Mouse (Mus musculus) MEL (cell line): ENCODE measurements around the gene Gal3st3. TPM values are rescaled to one million over a fixed set of nuclear protein-coding genes. Genes with fewer than 3 reads are reported as not detected.

ENCODE experiments used
- DNase-seq: peaks from one replicate; pipeline ENCODE4 v3.0.0; 2011; ENCODE audit warnings: low read depth, low spot score
- H3K27ac ChIP-seq: 2 replicates; pipeline ENCODE4 v1.5.1; 2012; ENCODE audit warnings: low read depth, mild to moderate bottlenecking, control low read depth, low read length, moderate library complexity; ENCODE audit not compliant: control insufficient read depth
- H3K27me3 ChIP-seq, 2 experiments: fragments of 150-350 bp in 1 of 2; sonication (generic) in 1 of 2; 2 replicates each; pipeline ENCODE4 v1.6.1; 2012; ENCODE audit warnings: low read length in 2 of 2, mild to moderate bottlenecking in 2 of 2, improper control_type of control experiment in 1 of 2, moderate library complexity in 1 of 2; ENCODE audit not compliant: insufficient read depth in 2 of 2, control insufficient read depth in 1 of 2
- H3K36me3 ChIP-seq, 2 experiments: 2 replicates each; pipeline ENCODE4 v1.6.1; 2012 to 2014; ENCODE audit warnings: low read length in 2 of 2, improper control_type of control experiment in 1 of 2, inconsistent platforms in 1 of 2, mild to moderate bottlenecking in 1 of 2; ENCODE audit not compliant: insufficient read depth in 2 of 2, control insufficient read depth in 1 of 2
- H3K4me1 ChIP-seq, 2 experiments: fragments of 150-350 bp in 1 of 2; sonication (generic) in 1 of 2; 2 replicates each; pipeline ENCODE4 v1.6.1; 2012; ENCODE audit warnings: low read length in 2 of 2, improper control_type of control experiment in 1 of 2, mild to moderate bottlenecking in 1 of 2; ENCODE audit not compliant: insufficient read depth in 2 of 2, control insufficient read depth in 1 of 2
- H3K4me3 ChIP-seq, 2 experiments: fragments of 150-350 bp in 1 of 2; sonication (generic) in 1 of 2; 2 replicates each; pipeline ENCODE4 v1.5.1; 2012; ENCODE audit warnings: low read depth in 2 of 2, low read length in 2 of 2, mild to moderate bottlenecking in 2 of 2, moderate library complexity in 2 of 2, control low read depth in 1 of 2, improper control_type of control experiment in 1 of 2; ENCODE audit not compliant: control insufficient read depth in 1 of 2, insufficient read depth in 1 of 2
- H3K79me2 ChIP-seq: 2 replicates; pipeline ENCODE4 v1.6.1; 2012; ENCODE audit warnings: mild to moderate bottlenecking, low read length, moderate library complexity; ENCODE audit not compliant: control insufficient read depth, poor library complexity, insufficient read depth
- H3K9ac ChIP-seq: 2 replicates; pipeline ENCODE4 v1.6.1; 2012; ENCODE audit warnings: low read depth, mild to moderate bottlenecking, control low read depth, low read length, moderate library complexity; ENCODE audit not compliant: control insufficient read depth, poor library complexity, severe bottlenecking
- H3K9me3 ChIP-seq: fragments of 150-350 bp; sonication (generic); replicated peaks from 2 replicates; pipeline ENCODE4 v1.6.1; 2012; ENCODE audit warnings: mild to moderate bottlenecking, low read length, improper control_type of control experiment, moderate library complexity; ENCODE audit not compliant: insufficient read depth
- BHLHE40 ChIP-seq: IDR thresholded peaks from 2 replicates; pipeline ENCODE4 v1.6.1; 2012; ENCODE audit warnings: low read depth, mild to moderate bottlenecking, inconsistent platforms, low read length, improper control_type of control experiment, borderline replicate concordance
- CHD1 ChIP-seq: IDR thresholded peaks from 2 replicates; pipeline ENCODE4 v1.6.1; 2012; ENCODE audit warnings: low read depth, mild to moderate bottlenecking, inconsistent platforms, low read length, improper control_type of control experiment
- CTCF ChIP-seq, 3 experiments: IDR thresholded peaks in 2 of 3; conservative IDR thresholded peaks in 1 of 3; 2 replicates each; pipeline ENCODE4 v1.5.1; 2011 to 2012; ENCODE audit warnings: low read length in 3 of 3, low read depth in 2 of 3, mild to moderate bottlenecking in 2 of 3, improper control_type of control experiment in 1 of 3, inconsistent platforms in 1 of 3, mixed read lengths in 1 of 3, moderate library complexity in 1 of 3; ENCODE audit not compliant: control insufficient read depth in 1 of 3, insufficient read depth in 1 of 3, poor library complexity in 1 of 3, severe bottlenecking in 1 of 3
- ETS1 ChIP-seq: IDR thresholded peaks from 2 replicates; pipeline ENCODE4 v1.6.1; 2012; ENCODE audit warnings: low read depth, mild to moderate bottlenecking, inconsistent platforms, low read length, improper control_type of control experiment, moderate library complexity
- HCFC1 ChIP-seq: IDR thresholded peaks from 2 replicates; pipeline ENCODE4 v1.6.1; 2012; ENCODE audit warnings: low read depth, mild to moderate bottlenecking, inconsistent platforms, low read length, improper control_type of control experiment, moderate library complexity
- MAX ChIP-seq: IDR thresholded peaks from 2 replicates; pipeline ENCODE4 v1.6.1; 2011; ENCODE audit warnings: low read length, improper control_type of control experiment
- MAZ ChIP-seq: IDR thresholded peaks from 2 replicates; pipeline ENCODE4 v1.6.1; 2012; ENCODE audit warnings: low read depth, mild to moderate bottlenecking, inconsistent platforms, low read length, improper control_type of control experiment
- MXI1 ChIP-seq: IDR thresholded peaks from 2 replicates; pipeline ENCODE4 v1.6.1; 2011; ENCODE audit warnings: mild to moderate bottlenecking, low read depth, low read length, improper control_type of control experiment
- MYC ChIP-seq: IDR thresholded peaks from 2 replicates; pipeline ENCODE4 v1.6.1; 2011; ENCODE audit warnings: low read depth, mild to moderate bottlenecking, low read length, improper control_type of control experiment, moderate library complexity
- NELFE ChIP-seq: IDR thresholded peaks from 2 replicates; pipeline ENCODE4 v1.6.1; 2011; ENCODE audit warnings: low read depth, low read length, improper control_type of control experiment
- NRF1 ChIP-seq: IDR thresholded peaks from 2 replicates; pipeline ENCODE4 v1.6.1; 2014; ENCODE audit warnings: low read depth, mild to moderate bottlenecking, inconsistent platforms, low read length, improper control_type of control experiment, moderate library complexity; ENCODE audit not compliant: poor library complexity, insufficient read depth, severe bottlenecking
- POLR2A ChIP-seq, 2 experiments: IDR thresholded peaks; 2 replicates each; pipeline ENCODE4 v1.6.1; 2011 to 2012; ENCODE audit warnings: low read length in 2 of 2, mild to moderate bottlenecking in 2 of 2, control low read depth in 1 of 2, improper control_type of control experiment in 1 of 2, low read depth in 1 of 2, moderate library complexity in 1 of 2; ENCODE audit not compliant: control insufficient read depth in 1 of 2, insufficient read depth in 1 of 2, poor library complexity in 1 of 2
- SIN3A ChIP-seq: IDR thresholded peaks from 2 replicates; pipeline ENCODE4 v1.6.1; 2012; ENCODE audit warnings: low read length, improper control_type of control experiment, inconsistent platforms
- TAL1 ChIP-seq: IDR thresholded peaks from 2 replicates; pipeline ENCODE4 v1.6.1; 2012; ENCODE audit warnings: mild to moderate bottlenecking, inconsistent platforms, low read length, moderate library complexity, mixed read lengths
- TCF12 ChIP-seq: IDR thresholded peaks from 2 replicates; pipeline ENCODE4 v1.6.1; 2014; ENCODE audit warnings: low read depth, mild to moderate bottlenecking, inconsistent platforms, low read length, improper control_type of control experiment, moderate library complexity
- UBTF ChIP-seq: IDR thresholded peaks from 2 replicates; pipeline ENCODE4 v1.6.1; 2012; ENCODE audit warnings: low read depth, mild to moderate bottlenecking, inconsistent platforms, low read length, improper control_type of control experiment, moderate library complexity, borderline replicate concordance; ENCODE audit not compliant: insufficient read depth
- USF1 ChIP-seq: IDR thresholded peaks from 2 replicates; pipeline ENCODE4 v1.6.1; 2014; ENCODE audit warnings: low read depth, mild to moderate bottlenecking, inconsistent platforms, low read length, improper control_type of control experiment, moderate library complexity
- USF2 ChIP-seq, 2 experiments: IDR thresholded peaks; 2 replicates each; pipeline ENCODE4 v1.6.1; 2011 to 2012; ENCODE audit warnings: improper control_type of control experiment in 2 of 2, low read length in 2 of 2, borderline replicate concordance in 1 of 2, inconsistent platforms in 1 of 2, low read depth in 1 of 2, mild to moderate bottlenecking in 1 of 2; ENCODE audit not compliant: insufficient read depth in 1 of 2
- ZMIZ1 ChIP-seq: IDR thresholded peaks from 2 replicates; pipeline ENCODE4 v1.6.1; 2012; ENCODE audit warnings: low read depth, mild to moderate bottlenecking, inconsistent platforms, low read length, improper control_type of control experiment, moderate library complexity
- polyA plus RNA-seq, 2 experiments: library from polyadenylated mRNA; stranded (reverse) in 1 of 2; unstranded in 1 of 2; fragments of >175 nt in 1 of 2; fragments of >200 nt in 1 of 2; gene quantifications; 2 replicates each; pipeline versions ENCODE4 v1.2.1 to v1.2.4; 2012; ENCODE audit warnings: low replicate concordance in 2 of 2, low read depth in 1 of 2; ENCODE audit not compliant: insufficient read length in 2 of 2, insufficient read depth in 1 of 2, missing spikeins in 1 of 2
- total RNA-seq: library from RNA; depleted of rRNA; stranded (reverse); fragments of 300-350 nt; gene quantifications from 2 replicates; pipeline ENCODE4 v1.2.3, GENCODE M21; 2012

The Gal3st3 gene
- total and polyA plus RNA-seq, 3 experiments = 0.04 TPM; not detected in 2

- peak; percentile 86 for DNase-seq
- no peaks in the 10 kb centered on the region for H3K9me3 ChIP-seq
- H3K4me1 ChIP-seq = peaks cover 11 to 26% of the 10 kb centered on the region in 2 experiments
- peak within 1 kb of the TSS; percentile 86 for H3K27ac ChIP-seq
- H3K79me2 ChIP-seq = peaks cover 13% of the 10 kb centered on the region
- H3K27me3 ChIP-seq = no peaks in the 10 kb centered on the region
- H3K36me3 ChIP-seq = peaks cover 14 to 28% of the 10 kb centered on the region in 2 experiments
- TF ChIP-seq USF1 (peak; percentile 49), MAZ (no peak), SIN3A (0 out of 2 replicates have a peak, but pooled peaks have one; percentile 36), MXI1 (peak; percentile 39), NELFE (peak; percentile 55), HCFC1 (peak; percentile 38; the same call in 1 of the 2 replicates), TAL1 (no peak), TCF12 (peak; percentile 4; the same call in 1 of the 2 replicates), ZMIZ1 (peak; percentile 31; the same call in 1 of the 2 replicates), USF2 (IDR thresholded peaks at IDR 0.05; ENCODE audit: borderline replicate concordance in 1 of 2, insufficient read depth in 1 of 2, low read depth in 1 of 2, low read length in 2 of 2) (no peak), ETS1 (no peak), MYC (no peak), CHD1 (no peak), NRF1 (peak; percentile 72), POLR2A (IDR thresholded peaks at IDR 0.05; ENCODE audit: control insufficient read depth in 1 of 2, insufficient read depth in 1 of 2, low read depth in 1 of 2, low read length in 2 of 2, poor library complexity in 1 of 2) (peak; percentile 71 to 79), UBTF (no peak), BHLHE40 (peak; percentile 47; the same call in 1 of the 2 replicates), CTCF (IDR thresholded peaks at IDR 0.05 in 2 of 3, conservative IDR thresholded peaks at IDR 0.05 in 1 of 3; ENCODE audit: control insufficient read depth in 1 of 3, insufficient read depth in 1 of 3, low read depth in 2 of 3, low read length in 3 of 3, poor library complexity in 1 of 3, severe bottlenecking in 1 of 3) (peak in 1 of 3 experiments; percentile 8; a peak in 1 of 6 replicates), MAX (peak; percentile 32; the same call in 1 of the 2 replicates)
- TF ChIP-seq, all 39 proteins: peak for 12
- peak within 1 kb of the TSS; percentile 96 for H3K9ac ChIP-seq
- peak within 1 kb of the TSS; percentile 69 to 75 for H3K4me3 ChIP-seq
Measured at GRCm38 (mm10) chr19:5272801-5273733, 25.1 kb upstream of the Gal3st3 start, which contains the start of gene Pacs1. Gene Pacs1, minus strand, starts transcription at chr19:5273119.
